Mouse (Mus musculus): Measurements from ENCODE around the gene Sec14l1.
A peak's percentile ranks its signal among the peaks of the same experiment; 100 is the strongest.

The Sec14l1 gene

GRCm38 (mm10) chr11:117088271-117088991 is 26.5 kb upstream of the Sec14l1 start:
- DNase-seq (ENCODE audit: low spot score) = no peak

GRCm38 (mm10) chr11:117089673-117090419 is 25.1 kb upstream of the Sec14l1 start:
- no peak for DNase-seq (ENCODE audit: low spot score)

- no peak for DNase-seq (ENCODE audit: low spot score)
These were observed 23.6 kb upstream of the Sec14l1 start for GRCm38 (mm10) chr11:117091406-117091805.

- no peak for DNase-seq (ENCODE audit: low spot score)
These were observed 23.1 kb upstream of the Sec14l1 start for GRCm38 (mm10) chr11:117091845-117092244.

GRCm38 (mm10) chr11:117092711-117093110 is 22.3 kb upstream of the Sec14l1 start:
- DNase-seq (ENCODE audit: low spot score) = no peak

GRCm38 (mm10) chr11:117093900-117094552 is 20.9 kb upstream of the Sec14l1 start:
- DNase-seq (ENCODE audit: low spot score) = no peak

- DNase-seq (ENCODE audit: low spot score) = no peak
These were observed 20.3 kb upstream of the Sec14l1 start for GRCm38 (mm10) chr11:117094646-117095045.

GRCm38 (mm10) chr11:117097021-117097420 is 17.9 kb upstream of the Sec14l1 start:
- no peak for DNase-seq (ENCODE audit: low spot score)

GRCm38 (mm10) chr11:117098155-117098554 is 16.8 kb upstream of the Sec14l1 start:
- no peak for DNase-seq (ENCODE audit: low spot score)

- DNase-seq (ENCODE audit: low spot score) = no peak
These were observed 16.2 kb upstream of the Sec14l1 start for GRCm38 (mm10) chr11:117098784-117099183.

- DNase-seq (ENCODE audit: low spot score) = no peak
These were observed 15.6 kb upstream of the Sec14l1 start for GRCm38 (mm10) chr11:117099372-117099771.

- no peak for DNase-seq (ENCODE audit: low spot score)
These were observed 13.5 kb upstream of the Sec14l1 start for GRCm38 (mm10) chr11:117101351-117101921.

GRCm38 (mm10) chr11:117101925-117102717 is 12.8 kb upstream of the Sec14l1 start:
- no peak for DNase-seq (ENCODE audit: low spot score)

GRCm38 (mm10) chr11:117103523-117103922 is 11.4 kb upstream of the Sec14l1 start:
- no peak for DNase-seq (ENCODE audit: low spot score)

GRCm38 (mm10) chr11:117104044-117104757 is 10.8 kb upstream of the Sec14l1 start:
- no peak for DNase-seq (ENCODE audit: low spot score)

GRCm38 (mm10) chr11:117105315-117105714 is 9.7 kb upstream of the Sec14l1 start:
- no peak for DNase-seq (ENCODE audit: low spot score)

GRCm38 (mm10) chr11:117105850-117106249 is 9.1 kb upstream of the Sec14l1 start:
- DNase-seq (ENCODE audit: low spot score) = no peak

- no peak for DNase-seq (ENCODE audit: low spot score)
These were observed 8.2 kb upstream of the Sec14l1 start for GRCm38 (mm10) chr11:117106633-117107334.

GRCm38 (mm10) chr11:117107837-117108236 is 7.1 kb upstream of the Sec14l1 start:
- no peak for DNase-seq (ENCODE audit: low spot score)

- peak; percentile 76 for DNase-seq (ENCODE audit: low spot score)
These were observed 6.4 kb upstream of the Sec14l1 start for GRCm38 (mm10) chr11:117108595-117108994.
